Mouse (Mus musculus) forebrain, embryonic 11.5 days (tissue): ENCODE measurements around the gene 4933402N22Rik. TPM values are rescaled to one million over a fixed set of nuclear protein-coding genes. Genes with fewer than 3 reads are reported as not detected.
"Not testable (repeated sequence)": the region's sequence is repeated elsewhere in the genome, so short reads cannot be mapped to it uniquely, and the experiment has no call there.

ENCODE experiments used
- ATAC-seq: fragments of 200-750 bp; cut with Nextera tagmentation; replicated peaks from 2 replicates; pipeline ENCODE4 v1.8.0; 2017; ENCODE audit warnings: moderate TSS enrichment; ENCODE audit not compliant: low FRiP score
- DNase-seq: peaks from one replicate; pipeline ENCODE4 v3.0.0-alpha.2; 2017; ENCODE audit warnings: low spot score
- H3K27ac ChIP-seq: fragments of 300-500 bp; sonication (generic); 2 replicates; pipeline ENCODE4 v1.5.1; 2014; ENCODE audit warnings: low read depth, low read length
- H3K27me3 ChIP-seq: fragments of 300-500 bp; sonication (generic); 2 replicates; pipeline ENCODE4 v1.6.1; 2014; ENCODE audit warnings: mild to moderate bottlenecking, low read length, mixed read lengths; ENCODE audit not compliant: control insufficient read depth, insufficient read depth
- H3K36me3 ChIP-seq: fragments of 300-500 bp; sonication (generic); 2 replicates; pipeline ENCODE4 v1.6.1; 2014; ENCODE audit warnings: mild to moderate bottlenecking, low read length, moderate library complexity, mixed read lengths; ENCODE audit not compliant: control insufficient read depth, insufficient read depth
- H3K4me1 ChIP-seq: fragments of 300-500 bp; sonication (generic); replicated peaks from 2 replicates; pipeline ENCODE4 v1.6.1; 2014; ENCODE audit warnings: low read length, mixed read lengths; ENCODE audit not compliant: control insufficient read depth, insufficient read depth
- H3K4me2 ChIP-seq: fragments of 300-500 bp; sonication (generic); 2 replicates; pipeline ENCODE4 v1.6.1; 2014; ENCODE audit warnings: low read depth, mild to moderate bottlenecking, low read length, moderate library complexity, mixed read lengths; ENCODE audit not compliant: severe bottlenecking
- H3K4me3 ChIP-seq: fragments of 300-500 bp; sonication (generic); 2 replicates; pipeline ENCODE4 v1.5.1; 2014; ENCODE audit warnings: low read depth, low read length
- H3K9ac ChIP-seq: fragments of 300-500 bp; sonication (generic); 2 replicates; pipeline ENCODE4 v1.6.1; 2014; ENCODE audit warnings: low read length
- H3K9me3 ChIP-seq: fragments of 300-500 bp; sonication (generic); 2 replicates; pipeline ENCODE4 v1.6.1; 2016; ENCODE audit warnings: low read length, mixed read lengths; ENCODE audit not compliant: control insufficient read depth
- WGBS: fragments of 180-500 bp; shearing (Covaris S2); extraction: QIAGEN DNeasy Blood & Tissue Kit; methylation state at CpG from one replicate; pipeline ENCODE4 v1.1.7; 2014; 5-methylcytosine and 5-hydroxymethylcytosine counted together
- polyA plus RNA-seq: library from polyadenylated mRNA; unstranded; fragments of >200 nt; fragmentation: Nextera tagmentation; extraction: Ambion mirVana; gene quantifications from 2 replicates; pipeline ENCODE4 v1.2.1, GENCODE M21; 2014

4933402N22Rik gene
- polyA plus RNA-seq = not detected in 2 replicates

DNA sequence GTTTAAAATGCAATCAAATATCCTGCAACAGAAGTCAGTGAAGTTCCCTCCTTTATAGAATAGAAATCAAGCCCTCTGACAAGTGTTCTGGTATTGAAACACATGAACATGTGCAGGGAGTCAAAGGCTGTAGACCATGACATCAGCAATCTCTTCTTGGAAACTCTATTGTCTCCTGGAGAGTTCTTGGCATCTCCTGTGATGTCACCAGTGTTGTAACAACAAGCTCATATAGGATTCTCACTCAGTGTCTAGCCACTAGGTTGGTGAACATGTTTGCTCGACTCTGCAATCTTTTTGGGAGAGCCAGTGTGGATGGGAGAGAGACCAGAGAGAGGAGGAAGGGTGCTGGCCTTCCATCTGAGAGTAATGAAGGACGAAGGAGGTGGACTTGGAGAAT is at the start of gene 4933402N22Rik:
4933402N22Rik (plus strand) TSS at position 301 of the 400 bp plus-strand sequence.
- not testable (repeated sequence) for H3K4me1 ChIP-seq, H3K9ac ChIP-seq, H3K36me3 ChIP-seq, H3K9me3 ChIP-seq, H3K27me3 ChIP-seq, ATAC-seq, H3K4me2 ChIP-seq, H3K4me3 ChIP-seq, DNase-seq, H3K27ac ChIP-seq
- WGBS = no CpG with 5 or more reads among the region's 2 CpGs

- not testable (repeated sequence) for H3K27me3 ChIP-seq, H3K4me1 ChIP-seq, H3K36me3 ChIP-seq, H3K4me2 ChIP-seq, H3K9me3 ChIP-seq, H3K4me3 ChIP-seq, ATAC-seq, DNase-seq, H3K9ac ChIP-seq, H3K27ac ChIP-seq
- WGBS = 98% methylated on average over 2 of the region's 2 CpGs
These were observed 5.9 kb downstream of the 4933402N22Rik start for GRCm38 (mm10) chr5:11923790-11924189.

Other genes starting within 250 kb of the 4933402N22Rik start
- gene Gm8922, start 236.1 kb upstream of the 4933402N22Rik start, polyA plus RNA-seq = not detected in 2 replicates
- not detected in 2 replicates for gene Gm8926, start 147.5 kb upstream of the 4933402N22Rik start, polyA plus RNA-seq
- gene Gm6465, start 72.5 kb upstream of the 4933402N22Rik start, polyA plus RNA-seq = not detected in 2 replicates